Mouse (Mus musculus): Measurements from ENCODE around the gene Lrfn1.

DNA sequence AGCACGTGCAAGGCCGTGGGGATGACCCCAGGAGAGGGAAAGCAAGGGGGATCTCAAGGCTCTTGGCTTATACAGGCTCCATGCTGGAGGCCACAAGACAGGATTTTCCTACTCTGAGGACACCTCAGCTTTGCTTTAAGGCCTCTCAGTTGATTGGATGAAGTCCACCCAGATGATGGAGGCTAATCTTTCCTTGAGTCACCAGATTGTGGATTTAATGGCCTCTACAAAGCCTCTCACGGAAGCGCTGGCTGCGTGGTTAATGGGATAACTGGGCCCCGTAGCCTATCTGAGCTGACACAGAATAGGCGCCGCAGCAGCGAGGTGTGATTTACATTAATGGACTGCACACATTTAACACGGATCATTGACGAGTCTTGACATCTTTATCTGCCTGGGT lies 43.6 kb downstream of the Lrfn1 start:
- TF ChIP-seq EP300 (IDR thresholded peaks at IDR 0.05; ENCODE audit: low read depth) (no peak), CTCF (IDR thresholded peaks at IDR 0.05; ENCODE audit: low read depth) (no peak)
